Mouse (Mus musculus) cerebellum, postnatal 36 days (tissue): ENCODE results near the gene Mybpc2.

Source experiments
- DNase-seq, 2 experiments: peaks; one replicate each; pipeline ENCODE4 v3.0.0; 2021 to 2022; ENCODE audit warnings: mixed read lengths in 2 of 2

Mybpc2 gene

DNA sequence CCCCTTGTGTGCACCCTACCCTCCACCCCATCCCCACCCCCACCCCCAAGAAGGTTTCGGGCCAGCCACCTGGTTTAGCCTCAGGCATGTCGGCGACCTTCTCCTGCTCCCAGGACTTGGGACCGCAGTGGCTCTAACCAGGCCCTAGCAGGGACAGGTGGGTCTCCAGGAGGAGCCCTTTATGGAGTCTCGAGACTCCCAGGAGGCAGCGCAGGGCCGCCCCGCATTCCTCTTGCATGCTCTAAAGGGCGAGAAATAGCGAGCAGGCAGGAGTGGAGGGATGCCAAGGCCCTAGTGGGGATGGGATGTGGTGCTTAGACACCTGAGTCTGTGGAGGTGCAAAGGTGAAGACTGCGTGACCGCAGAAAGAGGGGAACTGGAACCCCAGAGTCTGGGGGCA is at the start of gene Mybpc2:
Gene Mybpc2, minus strand, starts transcription at position 155 of the 400 bp plus-strand sequence.
- DNase-seq = no peak

DNA sequence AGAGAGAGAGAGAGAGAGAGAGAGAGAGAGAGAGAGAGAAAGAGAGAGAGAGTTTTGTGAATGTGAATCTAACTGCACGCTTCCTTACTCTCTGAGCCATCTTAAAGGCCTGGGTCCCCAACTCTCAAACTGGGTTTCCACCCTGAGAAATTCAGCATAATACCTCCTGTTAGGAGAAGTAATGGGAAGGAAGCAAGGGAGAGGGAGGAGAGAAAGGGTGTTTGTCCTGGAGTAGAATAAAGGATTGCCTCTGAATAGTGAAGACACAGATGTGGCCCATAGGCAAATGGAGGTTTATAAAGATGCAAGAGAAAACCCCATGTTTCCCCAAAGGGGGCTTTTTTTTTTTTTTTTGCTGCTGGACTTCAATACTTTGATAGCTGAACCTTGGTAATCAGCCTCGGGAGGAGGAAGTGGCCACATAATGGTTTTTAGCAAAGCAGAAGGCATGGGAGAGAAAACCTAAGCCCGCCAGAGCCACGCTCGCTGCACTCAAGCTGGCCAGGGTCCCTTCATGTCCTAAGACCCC is 48.6 kb upstream of the Mybpc2 start:
- DNase-seq = no peak

DNA sequence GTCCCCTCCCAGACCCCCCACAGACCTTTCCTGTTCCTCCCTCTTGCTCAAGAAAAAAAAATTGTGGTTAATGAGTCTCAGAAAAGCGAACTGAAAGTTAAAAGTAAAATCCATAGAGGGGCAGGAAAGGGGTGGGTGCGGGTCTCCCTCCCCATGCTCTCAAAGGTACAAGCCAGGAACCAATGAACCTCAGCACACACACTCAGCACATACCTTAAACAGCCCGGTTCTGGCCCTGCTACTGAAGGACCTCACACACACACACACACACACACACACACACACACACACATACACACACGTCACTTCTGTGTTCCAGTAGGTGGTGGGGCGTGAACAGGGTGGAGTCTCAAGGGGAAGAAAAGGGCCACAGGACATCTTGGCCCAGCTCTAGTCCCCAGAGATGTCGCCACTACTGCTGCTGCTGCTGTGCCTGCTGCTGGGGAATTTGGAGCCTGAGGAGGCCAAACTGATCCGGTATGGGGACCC is 47.8 kb upstream of the Mybpc2 start, which contains the start of gene Napsa:
Gene Napsa, plus strand, starts transcription at position 168 of the 489 bp plus-strand sequence.
- no peak for DNase-seq

DNA sequence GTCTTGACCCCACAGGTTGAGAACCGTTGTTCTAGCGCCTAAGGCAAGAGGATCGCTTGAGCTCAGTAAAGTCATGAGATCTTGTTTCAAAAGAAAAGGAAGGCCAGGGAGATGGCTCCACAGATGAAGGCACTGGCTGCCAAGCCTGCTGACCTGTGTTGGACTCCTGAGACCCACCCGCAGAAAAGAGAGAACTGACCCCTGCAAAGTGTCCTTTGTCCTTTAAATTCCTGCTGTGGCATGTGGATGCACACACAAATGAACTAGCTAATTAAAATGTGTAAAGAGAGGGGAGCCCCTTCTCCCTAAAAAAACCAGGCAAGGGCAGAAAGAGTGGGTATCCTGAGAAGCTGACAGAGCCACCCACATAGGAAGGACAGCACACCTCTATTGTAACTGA is 47.4 kb upstream of the Mybpc2 start:
- no peak for DNase-seq

DNA sequence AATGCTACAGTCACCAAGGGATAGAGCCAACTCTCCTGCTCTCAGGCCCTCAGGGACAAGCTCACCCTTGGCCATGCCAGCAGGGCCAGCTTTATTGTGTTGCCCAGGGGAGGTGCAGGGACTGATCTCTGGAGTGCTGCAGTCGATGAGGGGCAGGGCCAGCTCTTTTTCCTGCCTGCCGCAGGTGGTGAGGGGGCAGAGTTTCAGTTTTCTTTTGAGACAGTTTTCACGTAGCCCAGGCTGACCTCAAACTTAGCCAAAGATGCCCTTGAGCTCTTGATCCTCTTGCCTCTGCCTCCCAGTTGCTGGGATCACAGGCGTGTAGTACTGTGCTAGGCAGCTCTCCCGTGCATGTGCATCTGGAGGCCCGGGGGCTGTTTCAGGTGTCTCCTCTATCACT is 46.5 kb upstream of the Mybpc2 start:
- DNase-seq = no peak

DNA sequence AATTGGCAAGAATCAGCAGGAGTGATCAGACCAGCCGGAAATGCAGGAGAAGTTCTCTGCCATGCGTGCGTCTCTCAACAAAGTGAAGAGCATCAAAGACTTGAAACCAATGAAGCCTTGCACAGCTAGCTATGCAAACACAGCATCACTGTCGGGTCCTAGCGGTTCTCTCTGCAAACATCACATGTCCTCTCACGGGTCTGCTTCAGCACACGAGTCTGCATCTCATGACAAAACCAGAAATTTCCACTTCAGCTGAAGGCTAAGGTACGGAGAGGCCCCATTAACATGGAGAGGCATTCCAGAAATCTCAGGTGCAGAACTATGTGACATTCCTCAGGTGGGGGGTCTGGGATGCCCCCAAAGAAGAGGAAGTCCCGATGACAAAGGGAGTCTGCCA is 44.3 kb upstream of the Mybpc2 start:
- DNase-seq = no peak

DNA sequence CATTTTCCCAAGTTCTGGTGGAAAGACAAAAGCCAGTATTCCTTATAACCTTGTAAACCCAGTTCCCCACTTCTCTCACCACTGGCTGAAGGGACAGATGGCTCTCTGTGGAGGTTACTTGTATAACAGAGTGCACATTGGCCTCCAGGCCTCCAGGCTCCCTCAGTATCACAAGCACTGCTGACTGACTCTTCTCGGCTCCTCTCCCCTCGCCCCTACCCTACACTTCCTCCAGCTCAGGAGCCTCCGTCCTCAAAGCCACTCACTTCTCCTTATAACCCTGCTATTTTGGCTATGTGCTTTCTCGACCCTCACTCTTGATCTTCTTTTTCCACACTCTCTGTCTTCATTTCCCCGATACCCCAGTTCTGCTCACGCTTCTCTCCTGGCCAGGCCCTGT is 41.0 kb upstream of the Mybpc2 start:
- DNase-seq = no peak

DNA sequence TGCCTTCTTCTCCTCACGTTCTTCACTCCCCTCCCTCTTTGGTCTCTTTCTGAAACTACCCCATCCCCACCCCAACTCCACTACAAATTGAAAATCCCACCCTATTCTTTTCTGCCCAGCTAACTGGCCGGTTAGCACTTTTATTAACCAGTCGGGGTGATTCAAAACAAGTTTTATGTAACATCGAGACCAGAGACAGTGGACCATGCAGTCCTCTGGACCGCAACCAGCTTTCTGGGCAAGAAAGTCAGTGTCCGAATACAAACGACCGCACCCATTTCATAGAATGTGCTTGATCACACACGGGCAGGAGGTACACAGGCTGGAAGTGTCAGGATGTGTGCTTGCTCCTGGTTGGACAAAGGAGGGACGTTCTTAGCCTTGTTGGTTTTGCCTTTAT is 40.0 kb upstream of the Mybpc2 start:
- DNase-seq = no peak

DNA sequence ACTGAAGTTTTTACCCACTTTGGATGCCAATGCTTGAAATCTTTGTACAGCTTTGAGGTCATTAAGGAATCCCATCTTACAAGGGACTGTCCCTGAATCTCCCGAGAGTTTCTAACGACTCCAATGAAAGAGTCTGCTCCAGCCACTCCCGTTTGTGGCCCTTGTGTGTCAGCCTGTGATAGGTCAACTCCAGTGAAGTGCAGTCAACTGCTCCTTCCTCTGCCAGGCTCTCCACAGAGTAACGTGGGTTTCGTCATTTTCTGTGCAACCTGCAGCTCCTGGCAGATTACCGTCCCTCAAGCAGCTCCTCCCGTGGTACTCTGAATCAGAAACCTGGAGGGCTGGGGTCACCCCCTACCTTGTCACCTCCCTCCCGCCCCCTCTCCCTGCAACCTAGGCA is 38.8 kb upstream of the Mybpc2 start:
- no peak for DNase-seq

DNA sequence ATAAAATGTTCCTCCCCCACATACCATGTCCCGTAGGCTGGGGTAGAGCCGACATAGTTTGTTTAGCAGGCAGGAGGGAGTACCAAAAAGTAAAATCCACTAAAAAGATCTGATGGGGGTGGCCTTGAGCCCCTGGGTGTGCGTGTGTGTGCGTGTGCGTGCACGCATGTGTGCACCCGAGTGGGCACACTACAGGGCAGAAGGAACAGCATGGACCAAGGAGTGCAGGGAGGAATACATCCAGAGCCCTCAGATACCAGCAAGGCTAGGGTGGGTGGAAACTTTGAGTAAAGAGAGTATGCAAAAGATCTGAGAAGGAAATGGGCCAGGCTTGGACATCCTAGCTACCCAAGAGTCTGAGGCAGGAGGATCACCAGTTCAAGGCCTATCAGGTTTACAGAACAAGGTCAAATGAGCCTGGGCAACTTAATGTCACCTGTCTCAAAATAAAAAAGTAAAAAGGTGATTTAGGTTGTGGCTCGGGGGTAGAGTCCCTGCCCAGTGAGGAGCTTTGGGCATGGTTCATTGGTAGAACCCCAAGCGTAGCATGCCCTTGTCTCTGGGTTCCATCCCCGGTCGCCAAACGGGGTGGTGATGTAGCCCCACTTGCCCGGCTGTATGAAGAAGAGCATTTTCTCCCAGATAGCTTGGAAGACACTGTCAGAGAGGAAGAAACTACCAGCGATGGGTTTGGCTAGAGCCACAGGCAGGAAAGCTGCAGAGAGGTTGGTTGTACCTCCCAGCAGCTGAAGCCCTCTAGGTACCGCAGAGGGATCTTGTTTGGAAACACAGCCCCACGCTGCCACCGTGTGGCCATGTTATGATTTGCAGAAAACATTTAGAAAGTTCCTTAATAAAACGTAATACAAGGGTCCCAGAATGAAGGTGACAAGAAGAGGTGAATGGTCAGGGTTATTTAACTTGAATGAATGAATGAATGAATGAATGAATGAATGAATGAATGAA is 36.3 kb upstream of the Mybpc2 start:
- peak; percentile 87 to 90 for DNase-seq

DNA sequence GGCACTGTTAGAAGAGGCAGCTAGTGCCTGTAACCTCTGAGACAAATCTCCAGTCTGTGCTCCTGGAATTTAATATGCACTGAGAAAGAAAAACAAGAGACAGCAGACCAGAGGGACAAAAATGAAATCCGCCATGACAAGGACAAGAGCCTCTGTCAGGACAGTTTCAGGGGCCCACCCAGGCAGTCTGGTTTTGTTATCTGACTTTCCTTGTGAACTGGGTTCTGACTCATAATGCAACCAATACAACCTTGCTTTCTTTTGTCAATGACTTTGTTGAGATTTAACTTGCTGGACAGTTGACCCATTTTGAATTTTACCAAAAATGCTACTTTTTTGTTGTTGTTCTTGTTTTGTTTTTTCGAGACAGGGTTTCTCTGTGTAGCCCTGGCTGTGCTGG is 33.2 kb upstream of the Mybpc2 start:
- DNase-seq = no peak

DNA sequence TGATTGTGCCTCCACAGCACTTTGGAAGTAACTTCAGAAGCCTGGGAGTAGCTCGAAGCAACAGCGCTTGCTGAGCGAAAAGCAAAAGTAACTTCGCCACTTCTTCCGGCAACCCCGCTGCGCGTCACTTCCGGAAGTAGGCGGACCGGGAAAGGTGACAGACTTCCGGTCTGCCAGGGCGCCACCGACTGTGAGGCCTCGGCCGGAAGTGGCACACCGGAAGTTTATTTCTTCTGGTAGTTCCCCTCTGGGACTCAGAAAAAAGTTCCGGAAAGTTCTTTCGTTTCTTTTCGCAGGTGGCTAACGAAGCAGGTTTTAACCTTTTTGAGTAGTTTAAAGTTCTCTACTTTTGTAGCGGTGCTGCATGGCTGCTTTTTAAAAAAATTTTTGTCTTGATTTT is 29.4 kb upstream of the Mybpc2 start, which contains the start of gene Nr1h2:
Gene Nr1h2, minus strand, starts transcription at position 126 of the 400 bp plus-strand sequence.
- peak; percentile 94 for DNase-seq

DNA sequence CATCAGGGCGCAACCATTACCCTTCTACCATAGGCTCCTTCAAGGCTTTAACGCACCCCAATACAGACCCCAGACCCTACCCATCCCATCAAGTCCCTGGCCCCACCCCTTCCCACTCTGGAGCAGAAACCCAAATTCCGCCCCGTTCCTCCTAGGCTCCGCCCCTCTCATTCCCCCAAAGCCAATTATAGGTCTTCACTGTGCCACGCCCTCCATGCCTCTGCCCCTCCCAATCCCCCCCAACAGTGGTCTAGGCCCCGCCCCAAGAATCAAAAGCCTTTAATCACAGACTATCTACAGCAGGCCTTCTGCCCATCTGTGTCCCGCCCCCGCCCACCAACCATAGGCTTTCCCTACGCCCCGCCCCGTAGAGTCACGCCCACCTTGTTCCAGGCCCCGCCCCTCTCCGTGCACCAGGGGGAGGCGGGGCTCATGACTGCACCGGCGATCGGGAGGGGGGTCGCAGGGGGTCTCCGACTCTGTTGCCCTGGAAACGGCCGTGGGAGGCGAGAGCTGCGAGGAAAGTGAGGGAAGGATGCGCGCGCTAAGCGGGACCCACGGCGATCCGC is 28.8 kb upstream of the Mybpc2 start:
- DNase-seq = peak in 1 of 2 experiments; percentile 61

DNA sequence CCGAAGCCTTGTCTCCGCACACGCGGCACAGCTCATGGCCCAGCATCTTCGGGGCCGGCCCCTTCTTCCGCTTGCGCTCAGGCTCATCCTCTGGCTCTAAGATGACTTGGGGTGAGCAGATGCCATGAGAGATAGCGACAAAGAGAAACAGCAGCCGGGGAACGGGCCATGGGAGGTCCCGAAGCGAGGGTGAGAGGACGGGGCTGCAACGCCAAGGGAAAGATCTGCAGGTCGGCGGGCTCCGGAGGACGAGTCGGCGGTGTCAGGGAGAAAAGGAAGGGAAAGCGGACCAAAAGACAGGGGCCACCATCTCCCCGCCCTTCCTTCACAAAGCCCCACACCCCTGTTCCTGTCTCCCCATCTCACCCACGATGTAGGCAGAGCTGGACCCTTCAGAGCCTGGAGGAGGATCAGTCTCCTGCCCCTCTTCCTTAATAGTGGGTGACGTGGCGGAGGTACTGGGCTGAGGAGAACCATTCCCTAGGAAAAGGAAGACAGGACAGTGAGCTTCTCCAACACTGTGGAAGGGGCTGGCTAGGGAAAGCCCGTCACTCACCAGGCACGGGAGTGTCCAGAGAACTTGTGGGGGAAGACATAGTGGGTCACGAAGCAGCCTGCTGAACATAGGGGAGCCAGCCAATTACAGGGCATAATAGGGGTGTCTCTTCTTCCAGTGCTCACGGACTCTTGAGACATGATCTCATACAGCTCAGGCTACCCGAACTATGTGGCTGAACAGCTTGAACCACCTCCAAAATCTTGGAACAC is 27.9 kb upstream of the Mybpc2 start:
- no peak for DNase-seq

DNA sequence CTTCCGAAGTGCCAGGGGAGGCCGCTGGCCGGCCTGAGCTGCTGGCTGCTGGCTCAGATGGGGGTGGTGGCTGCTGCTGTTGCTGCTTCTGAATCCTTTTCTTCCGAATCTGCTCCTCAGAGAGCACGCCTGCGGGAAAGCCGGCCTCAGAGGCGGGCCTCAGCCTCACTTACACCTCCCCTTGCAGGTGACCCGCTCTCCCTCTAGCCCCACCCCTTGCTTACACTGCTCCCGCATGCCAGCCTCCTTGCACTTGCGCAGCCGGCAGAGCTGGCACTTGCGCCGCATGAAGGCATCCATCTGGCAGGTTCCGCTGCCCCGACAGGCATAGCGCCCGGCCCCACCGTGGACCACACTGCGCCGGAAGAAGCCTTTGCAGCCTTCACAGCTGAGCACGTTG is 27.3 kb upstream of the Mybpc2 start:
- no peak for DNase-seq

DNA sequence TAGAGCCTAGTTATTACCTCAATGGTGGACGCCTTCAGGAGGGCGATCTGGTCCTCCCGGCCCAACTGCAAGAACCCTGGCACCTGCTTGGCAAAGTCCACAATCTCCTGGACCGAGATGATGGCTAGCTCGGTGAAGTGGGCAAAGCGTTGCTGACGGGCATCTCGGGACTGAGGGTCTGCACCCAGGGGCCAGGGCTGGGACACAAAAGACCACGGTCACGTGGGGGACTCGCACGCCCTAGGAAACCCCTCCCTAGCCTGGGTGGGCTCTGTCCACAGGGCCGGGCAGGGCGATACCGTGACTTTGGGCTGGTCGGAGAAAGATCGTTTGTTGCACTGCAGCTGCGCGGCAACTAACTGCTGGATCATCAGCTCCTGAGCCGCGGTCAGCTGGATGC is 26.8 kb upstream of the Mybpc2 start:
- DNase-seq = no peak

DNA sequence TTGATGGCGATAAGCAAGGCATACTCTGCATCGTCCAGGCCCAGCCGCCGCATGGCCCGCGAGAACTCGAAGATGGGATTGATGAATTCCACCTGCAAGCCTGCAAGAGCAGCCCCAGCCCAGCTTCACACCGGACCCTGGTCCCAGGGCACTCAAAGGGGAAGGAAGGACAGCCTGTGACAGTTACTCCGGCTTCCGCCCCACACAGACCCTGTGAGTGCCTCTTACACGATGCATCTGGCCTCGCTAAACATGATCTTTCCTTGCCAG is 25.9 kb upstream of the Mybpc2 start:
- no peak for DNase-seq

DNA sequence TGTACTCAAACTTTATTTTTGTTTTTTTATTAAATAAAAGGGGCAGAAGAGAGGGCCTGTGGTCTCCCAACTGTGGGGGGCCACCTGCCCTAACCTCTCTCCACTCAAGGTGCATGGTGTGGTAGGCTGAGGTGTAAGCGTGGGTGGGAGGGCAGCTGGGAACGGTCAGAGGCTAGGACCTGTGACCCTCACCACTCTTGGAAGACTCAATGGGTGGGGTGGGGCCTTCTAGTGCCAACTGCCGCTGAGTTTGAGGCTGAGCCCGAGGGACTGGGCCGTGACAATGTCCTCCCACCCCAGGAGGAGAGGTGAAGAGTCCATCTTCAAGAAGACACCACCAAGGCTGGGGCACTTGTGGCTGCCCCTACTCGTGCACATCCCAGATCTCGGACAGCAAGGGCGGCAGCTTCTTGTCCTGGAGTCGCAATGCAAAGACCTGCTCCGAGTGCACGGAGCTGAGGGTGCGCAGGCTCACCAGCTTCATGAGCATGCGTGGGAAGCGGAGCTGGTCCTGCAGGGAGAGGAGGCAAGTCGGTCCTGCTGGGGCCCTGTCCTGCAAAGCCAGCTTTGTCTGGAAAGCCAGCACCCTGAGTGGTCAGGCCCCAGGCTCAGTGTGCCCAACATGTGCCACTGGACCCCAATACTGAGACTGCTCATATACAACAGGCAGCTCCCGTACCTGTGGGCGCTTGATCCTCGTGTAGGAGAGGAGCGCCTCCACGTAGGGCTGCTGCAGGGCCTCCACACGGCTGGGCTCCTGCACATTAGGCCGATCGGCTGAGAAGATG is 25.4 kb upstream of the Mybpc2 start:
- no peak for DNase-seq

DNA sequence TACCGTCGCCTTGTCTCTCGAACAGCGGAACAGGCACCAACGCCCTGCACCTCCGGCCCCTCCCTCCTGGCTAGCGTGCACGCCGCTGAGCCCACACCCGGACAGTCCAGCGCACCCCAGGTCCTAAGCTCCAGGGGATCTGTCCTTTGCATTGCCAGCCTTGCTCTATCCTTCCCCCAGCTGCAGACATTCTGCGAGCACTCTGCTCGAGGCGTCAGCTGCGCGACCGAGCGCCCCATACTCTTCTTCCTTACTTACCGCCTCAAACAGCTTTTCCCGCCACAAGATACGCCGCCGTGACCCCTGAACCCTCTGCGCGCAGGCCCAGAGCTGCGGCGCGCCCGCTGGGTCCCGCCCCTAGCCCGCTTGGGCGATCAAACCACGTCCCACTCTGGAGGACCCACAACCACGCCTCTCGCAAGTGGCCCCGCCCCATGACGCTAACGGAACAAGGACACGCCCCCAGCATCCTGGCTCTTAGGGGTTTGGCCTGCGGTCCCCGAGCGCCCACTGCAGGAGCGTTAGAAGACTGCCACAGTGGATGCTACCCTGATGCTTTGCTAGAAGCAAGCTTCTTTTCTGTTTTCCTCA is 24.1 kb upstream of the Mybpc2 start, which contains the start of gene Pold1:
Gene Pold1, minus strand, starts transcription at position 353 of the 591 bp plus-strand sequence.
- DNase-seq = peak; percentile 99

DNA sequence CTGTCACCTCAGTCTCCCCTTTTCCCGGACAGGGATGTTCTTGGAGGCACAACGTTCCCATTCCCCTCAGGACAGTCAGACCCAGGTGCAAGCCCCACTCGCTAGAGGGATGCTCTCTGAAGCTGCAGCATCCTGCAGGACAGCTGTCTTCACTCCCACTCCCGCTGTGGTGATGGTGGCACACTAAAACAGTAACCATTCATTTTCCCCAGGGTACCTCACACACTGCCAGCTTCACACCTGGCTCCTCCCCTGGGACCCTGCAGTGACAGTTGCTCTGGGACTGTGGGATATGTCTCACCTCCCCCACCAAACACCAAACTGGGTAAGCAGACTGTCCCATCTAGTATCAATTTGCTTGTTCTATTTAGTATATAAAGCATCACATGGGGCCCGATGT is 23.3 kb upstream of the Mybpc2 start:
- DNase-seq = no peak

DNA sequence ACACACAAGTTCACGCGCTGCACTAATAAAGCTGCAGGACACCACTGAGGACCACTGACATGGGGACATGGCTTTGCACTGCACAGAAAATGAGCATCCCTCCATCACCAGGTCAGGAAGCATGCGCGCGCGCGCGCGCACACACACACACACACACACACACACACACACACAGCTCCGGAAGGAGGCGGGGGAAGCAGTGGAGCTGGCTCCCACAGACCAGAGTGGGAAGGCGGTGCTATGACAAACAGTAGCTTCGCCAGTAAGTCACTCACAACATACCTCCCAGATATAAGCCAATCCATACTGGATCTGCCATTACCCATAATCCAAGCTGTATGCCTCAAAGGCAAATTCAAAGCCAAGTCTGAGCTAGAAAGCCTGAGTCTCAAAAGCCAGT is 22.6 kb upstream of the Mybpc2 start:
- DNase-seq = no peak

DNA sequence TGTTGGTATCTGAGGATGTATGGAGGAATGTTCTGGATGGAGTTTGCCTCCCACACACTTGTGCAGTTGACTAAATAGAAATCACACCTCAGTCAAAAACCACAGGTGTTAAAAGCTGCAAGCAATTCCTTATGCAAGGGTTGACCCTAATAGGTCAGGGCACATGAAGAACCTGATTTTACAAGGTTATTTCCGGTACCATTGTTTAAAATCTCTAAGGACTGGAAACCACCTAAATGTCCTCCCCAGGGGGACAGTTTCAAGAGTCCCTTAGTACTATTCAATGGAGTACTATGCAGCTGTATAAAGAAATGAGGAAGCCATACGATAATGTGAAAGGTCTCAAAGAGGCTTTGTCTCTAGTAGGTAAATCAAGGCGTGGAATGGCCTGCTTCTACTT is 21.8 kb upstream of the Mybpc2 start:
- no peak for DNase-seq
